Mouse (Mus musculus) urinary bladder, postnatal 25 days (tissue): Measurements from ENCODE around the gene Cars2.
"Not testable (repeated sequence)": the region's sequence is repeated elsewhere in the genome, so short reads cannot be mapped to it uniquely, and the experiment has no call there.

ENCODE experiments used
- DNase-seq: peaks from one replicate; pipeline ENCODE4 v3.0.0; 2022; ENCODE audit warnings: low spot score

The Cars2 gene

DNA sequence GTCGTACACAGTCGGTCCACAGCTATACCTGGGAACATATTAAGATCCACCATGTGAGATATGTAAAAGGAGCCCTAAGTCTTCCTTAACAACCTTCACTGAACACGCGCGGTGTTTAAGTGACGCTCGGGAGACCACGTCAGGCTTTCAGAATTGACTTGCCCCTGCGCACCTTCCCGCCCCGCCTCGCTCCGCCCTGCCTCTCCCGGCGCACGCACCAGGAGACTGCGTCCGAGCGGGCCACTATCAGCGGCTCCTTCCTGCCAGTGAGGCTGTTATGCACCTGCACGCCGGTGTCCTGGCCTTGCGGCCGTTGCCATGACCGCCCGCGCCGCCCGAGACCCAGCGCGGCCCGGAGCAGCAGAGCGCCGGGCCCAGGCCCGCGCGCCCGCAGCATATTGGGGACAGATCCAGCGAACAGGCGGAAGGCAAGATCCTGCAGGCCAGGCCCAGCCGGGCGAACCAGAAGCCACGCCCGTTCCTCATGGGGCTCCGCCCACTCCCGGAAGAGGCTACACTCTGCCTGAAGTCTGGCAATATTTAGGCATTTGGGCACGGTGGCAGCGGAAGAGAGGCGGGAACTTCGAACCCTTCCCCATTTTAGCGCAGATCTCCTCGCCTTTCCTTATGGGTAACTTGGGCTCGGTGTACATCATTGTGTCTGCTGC, at the start of gene Cars2:
TSS of gene Cars2 (minus strand) at position 503 of the 668 bp plus-strand sequence.
- peak; percentile 90 for DNase-seq

DNA sequence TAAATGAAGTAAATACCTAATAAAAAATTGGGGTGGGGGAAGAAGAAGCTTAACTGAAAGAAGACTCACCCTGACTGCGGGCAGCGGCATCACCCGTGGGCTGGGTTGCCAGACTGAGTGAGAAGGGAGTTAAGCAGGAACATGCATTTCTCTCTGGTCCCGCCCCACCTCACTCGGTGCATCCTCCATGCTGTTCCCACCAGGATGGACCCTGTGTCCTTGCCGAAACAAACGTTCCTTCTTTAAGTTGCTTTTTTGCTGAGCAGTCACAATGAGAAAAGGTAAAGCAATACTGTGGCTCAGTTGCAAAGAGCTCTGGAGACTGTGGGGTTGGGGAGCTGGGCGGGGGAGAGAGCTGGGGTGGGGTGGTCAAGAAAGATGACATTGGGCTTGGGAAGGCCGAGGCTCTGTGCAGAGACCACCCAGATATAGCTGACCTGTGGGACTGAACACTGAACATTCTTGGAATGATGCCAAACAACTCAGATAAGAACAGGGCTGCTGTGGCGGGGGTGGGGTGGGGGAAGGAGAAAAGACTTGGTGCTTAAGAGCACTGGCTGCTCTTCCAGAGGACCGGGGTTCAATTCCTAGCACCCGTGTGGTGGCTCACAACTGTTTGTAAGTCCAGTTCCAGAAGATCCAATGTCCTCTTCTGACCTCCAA, 42.8 kb upstream of the Cars2 start:
- no peak for DNase-seq

DNA sequence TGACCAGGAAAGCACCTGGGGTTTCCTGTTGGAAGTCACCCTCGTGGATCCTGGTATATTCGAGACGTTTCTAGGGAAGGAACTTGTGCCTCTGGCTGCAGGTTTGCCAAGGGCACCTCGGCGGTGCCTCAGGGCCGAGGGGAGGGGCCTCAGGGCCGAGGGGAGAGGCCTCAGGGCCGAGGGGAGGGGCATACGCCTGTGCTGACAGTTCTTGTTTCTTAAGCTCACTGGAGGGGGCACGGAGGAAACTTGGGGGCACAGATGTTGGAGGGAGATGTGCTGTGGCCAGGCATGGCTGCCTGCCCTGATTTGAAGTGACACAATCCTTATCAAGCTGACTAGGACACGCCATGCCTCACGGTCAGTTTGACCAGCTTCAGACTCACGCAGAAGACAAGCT, 41.7 kb upstream of the Cars2 start:
- DNase-seq = no peak

DNA sequence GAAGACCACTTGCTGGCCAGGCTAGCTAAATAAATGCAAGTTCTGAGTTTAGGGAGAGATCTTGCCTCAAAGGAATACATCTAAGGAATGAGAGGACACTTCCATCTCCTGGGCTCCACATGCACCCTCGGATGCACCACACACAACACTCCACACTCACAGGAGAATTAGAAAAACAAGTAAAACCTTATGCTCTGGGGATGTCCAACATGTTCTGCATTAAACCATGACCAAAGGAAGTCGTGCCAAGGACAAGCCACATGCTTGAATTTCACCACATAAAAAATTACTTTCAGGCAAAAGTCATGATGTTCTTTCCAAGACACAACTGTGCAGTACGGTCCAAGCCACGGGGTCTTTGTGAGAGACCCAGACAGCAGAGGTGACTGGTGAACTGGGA, 41.3 kb upstream of the Cars2 start:
- DNase-seq = no peak

DNA sequence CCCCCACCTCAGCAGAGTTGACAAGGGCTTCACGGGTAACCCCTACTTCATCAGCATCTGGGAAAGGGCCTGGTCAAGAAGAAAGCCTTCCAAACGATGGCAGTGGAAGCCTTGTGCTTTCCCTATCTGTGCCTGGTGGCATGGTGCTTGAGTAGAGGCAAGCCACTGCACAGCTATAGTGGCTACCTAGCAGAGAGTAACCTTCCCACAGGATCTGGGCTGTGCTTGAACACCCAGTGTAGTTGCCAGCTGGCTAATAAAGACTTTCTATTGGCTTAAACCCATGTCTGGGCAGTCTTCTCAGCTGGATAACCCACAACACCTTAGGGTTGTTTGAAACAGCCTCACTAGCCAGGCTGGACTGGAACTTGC, 35.8 kb upstream of the Cars2 start:
- no peak for DNase-seq

DNA sequence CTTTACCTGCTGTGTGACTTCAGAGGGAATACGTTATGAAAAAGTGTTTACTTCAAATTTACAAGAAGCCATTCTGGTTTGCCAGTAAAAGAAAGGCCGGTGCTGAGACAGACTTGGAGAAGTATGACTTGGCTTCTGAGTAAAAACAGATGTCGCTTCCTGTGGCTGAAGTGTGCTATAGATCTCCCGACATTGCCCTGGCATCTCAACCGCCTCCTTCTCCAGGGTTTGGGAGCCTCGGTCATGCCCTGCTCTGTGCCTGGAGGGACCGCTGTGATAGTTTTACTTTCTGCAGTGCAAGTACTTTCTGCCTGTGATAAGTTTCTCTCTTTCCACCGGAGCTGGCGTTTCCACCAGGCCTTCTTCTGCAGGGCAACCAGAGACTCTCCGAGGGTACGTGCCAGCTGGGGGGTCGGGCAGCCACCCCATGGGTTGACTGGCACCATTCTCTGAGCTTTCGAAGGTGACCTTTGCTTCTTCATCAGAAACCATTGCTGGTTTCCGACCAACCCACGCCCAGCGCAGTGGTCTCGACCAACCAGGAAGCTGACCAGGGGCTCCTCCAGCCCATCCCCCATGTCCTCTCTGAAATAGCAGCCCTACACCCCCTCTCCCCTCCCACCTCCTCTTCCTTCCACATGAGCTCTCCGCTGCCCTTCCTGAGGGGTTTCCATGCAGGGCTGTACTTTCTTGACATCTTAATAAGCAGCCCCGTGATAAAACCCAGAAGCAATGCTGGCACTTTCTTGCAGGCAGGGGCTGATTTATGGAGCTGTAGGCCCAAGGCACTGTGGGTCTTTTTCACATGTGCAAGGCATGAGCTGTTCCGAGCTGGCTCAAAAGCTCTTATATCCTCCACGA, 35.2 kb upstream of the Cars2 start:
- DNase-seq = no peak

DNA sequence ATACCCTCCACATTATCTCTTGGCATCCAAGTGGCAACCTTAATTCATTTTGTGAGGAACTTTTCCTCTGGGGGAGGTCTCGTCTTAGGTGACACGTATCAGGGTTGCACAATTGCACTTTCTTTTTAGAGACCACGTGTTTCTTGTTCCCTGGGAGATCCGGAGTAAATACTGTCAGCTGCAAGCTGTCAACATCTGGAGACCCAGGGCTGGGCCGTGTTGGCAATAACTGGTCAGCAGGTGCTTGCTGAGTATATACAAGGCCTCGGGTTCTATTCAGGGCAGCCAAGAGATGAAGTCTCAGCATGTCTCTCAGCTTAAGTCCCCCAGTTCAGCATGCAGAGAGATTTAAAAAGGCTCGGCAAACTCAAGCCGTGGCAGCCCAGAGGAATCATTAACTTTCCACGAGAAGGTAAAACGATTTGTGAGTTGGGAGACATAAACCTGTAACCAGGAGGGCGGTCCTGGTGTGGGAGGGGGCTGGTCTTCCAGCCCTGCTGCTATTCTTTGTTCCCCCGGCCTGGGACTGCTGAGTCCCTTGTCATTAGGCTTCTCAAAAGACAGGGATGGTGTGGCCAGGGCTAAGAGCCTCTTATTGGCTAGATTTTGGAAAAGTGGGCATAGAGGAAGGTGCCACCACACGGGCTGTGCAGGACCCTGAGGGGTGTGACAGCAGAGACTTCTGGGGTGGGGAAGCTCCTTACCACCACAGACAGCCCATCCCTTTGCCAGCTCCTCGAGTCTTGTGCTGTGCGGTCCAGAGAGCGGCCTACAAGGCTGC, 25.2 kb upstream of the Cars2 start:
- no peak for DNase-seq

DNA sequence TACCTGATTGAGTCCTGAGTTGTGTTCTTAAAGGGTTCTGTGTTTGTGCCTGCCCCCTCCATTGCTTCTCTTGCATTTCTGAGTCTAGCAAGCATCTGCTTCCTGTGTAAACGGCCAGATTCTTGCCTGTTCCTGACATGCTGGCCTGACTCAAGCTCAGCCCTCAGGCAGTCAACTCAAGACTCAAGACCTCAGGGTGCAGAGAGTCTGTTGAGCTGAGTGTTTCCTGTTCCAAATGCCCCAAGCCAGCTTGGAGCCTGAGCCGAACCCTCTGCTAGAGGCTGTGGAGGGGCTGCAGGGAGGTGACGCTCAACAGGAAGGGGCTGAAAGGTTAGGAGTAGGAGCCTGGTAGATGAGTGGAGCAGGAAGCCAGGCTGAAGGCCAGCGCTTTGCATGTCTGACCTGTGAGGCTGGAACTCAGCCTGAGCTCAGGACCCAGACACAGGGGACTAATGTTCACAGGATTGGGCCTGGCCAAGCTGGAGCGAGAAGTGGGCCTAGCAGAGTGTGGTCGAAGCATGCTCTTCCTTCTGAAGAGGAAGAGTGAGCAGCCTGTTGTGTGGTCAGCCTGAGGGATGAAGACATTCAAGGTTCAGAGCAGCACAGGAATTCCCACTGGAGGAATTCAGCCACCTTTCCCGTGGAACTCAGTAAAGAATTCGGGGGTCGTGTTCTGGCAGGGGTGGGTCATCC, 24.5 kb upstream of the Cars2 start:
- no peak for DNase-seq

DNA sequence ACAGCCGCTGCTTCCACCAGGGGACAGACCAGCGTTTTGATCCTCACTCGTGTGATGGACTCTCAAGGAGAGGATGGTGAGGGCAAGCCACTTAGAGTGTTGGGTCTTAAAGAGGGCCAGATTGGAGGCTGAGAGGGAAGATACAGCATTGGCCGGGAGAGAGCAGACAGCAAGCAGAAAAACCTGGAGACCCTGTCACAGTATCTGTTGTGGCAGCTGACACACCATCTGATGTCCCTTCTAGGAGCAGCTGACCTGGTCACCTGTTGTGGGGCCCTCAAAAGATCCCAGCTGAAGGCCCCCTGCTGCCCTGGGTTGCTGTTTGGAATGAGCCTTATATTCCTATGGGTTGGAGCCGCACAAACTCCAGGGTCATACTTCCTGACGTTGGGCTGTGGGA, 21.8 kb upstream of the Cars2 start:
- DNase-seq = no peak

DNA sequence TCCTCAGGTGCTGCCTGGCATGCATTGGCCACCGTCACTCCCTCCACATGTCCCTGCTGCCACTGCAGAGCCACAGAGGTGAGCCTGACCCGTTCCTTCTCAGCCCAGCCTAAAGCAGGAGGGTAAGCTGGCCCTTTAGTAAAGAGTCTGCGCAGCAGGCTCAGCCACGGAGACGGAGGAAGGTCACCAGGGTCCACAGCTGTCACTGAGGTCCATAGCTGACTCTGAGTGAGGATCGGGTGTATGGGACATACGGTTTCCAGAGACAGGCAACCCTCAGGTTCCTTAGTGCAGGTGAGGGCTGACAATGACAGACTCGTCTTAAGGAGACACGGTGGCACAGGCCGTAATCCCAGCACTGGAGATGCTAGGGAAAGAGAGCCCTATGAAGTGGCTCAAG, 21.4 kb upstream of the Cars2 start:
- no peak for DNase-seq

DNA sequence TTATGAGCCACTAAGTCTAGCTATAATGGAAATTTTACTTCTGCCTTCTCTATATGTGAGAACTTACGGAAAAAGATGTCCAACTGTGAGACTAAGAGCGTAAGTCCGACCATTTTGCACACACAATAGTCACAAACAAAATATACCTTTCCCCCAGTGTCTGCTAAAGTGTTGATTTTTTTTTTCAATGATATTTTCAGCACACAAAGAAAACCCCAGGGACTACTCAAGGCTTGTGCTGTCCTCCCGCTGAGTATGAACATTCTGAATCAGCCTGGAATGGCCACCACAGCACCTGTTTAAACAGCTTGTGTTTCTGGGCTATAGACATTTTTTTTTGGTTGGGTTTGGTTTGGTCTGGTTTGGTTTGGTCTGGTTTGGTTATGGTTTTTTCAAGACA, 20.2 kb upstream of the Cars2 start:
- no peak for DNase-seq

DNA sequence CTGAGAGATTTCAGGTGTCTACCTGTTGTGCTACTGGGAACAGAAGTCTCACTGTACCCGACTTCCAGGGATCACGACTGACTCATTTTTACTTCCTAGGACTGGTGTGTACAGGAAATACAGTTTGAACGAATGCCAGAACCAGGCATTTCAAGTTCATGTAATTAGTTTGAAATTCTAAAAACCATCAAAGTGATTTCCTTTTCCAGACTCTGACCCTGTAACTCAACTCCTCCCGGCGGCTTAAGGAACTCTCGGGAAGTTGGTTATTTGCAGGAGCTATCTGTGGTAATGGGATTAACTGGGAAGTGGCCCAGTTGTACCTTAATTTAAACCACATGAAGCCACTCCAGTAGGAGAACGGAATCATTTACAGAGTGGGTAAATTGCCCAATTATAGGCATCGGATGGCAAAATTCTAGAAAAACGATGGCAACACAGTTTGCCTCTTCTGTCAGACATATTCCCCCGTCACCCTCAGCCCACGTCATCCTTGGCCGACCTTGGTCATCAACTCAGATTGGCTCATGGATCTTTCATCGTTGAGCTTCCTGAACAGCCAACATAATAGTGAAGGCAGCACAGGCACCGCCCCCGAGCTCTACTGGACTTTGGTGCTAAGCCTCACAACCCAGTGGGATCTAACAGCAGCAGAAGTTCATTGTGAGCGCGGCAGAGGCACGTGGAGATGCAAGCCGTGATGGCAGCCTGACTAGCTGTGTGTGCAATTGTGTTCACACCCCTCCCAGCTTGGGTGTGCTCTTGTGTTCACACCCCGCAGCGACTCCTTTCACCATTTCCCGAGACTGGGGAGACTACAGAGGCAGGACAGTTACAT, 18.9 kb upstream of the Cars2 start:
- no peak for DNase-seq

DNA sequence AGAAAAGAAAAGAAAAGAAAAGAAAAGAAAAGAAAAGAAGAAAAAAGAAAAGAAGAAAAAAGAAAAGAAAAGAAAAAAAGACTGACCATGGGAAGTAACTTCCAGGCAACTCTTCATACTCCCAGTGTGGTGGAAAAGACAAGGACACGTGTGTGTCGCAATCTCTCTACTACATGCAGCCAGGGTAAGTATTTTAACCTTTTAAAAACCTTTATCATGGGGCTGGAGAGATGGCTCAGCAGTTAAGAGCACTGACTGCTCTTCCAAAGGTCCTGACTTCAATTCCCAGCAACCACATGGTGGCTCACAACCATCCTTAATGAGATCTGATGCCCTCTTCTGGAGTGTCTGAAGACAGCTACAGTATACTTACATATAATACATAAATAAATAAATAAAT, 17.6 kb upstream of the Cars2 start:
- DNase-seq = not testable (repeated sequence)

DNA sequence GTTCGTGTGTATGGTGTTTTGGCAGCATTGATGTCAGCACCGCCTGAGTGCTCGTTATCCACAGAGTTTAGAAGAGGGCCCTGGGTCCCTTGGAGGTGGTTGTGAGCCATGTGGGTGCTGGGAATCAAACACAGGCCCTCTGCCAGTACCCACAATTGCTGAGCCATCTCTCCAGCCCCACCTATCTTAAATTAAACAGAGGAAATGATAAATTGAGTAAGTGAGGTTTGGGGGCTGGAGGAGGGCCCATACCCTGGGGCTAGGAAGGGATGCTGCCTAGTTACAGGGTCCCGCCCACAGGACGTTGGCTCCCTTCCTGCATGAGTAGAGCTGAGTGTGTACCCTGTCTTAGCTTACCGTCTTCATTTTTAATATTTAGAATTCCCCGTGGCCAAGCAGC, 14.1 kb upstream of the Cars2 start:
- DNase-seq = no peak

DNA sequence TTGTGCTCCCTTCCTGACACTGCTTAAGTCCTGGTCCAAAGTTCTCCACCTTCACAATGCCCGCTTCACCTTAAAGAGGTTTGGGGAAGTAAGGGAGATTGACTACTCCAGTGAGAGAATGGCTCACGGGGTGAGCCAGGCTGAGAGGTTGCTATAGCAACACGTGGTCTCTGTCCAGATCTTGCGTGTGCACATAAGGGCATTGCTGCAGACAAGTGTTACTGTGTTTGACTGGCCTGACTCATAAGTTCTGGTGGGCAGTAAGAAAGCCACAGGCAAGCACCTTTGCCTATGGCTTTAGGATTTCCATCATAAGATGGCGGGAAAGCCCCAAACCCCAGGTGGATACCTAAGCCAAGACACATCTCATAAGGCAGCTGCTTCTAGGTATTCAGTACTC, 13.7 kb upstream of the Cars2 start:
- no peak for DNase-seq

DNA sequence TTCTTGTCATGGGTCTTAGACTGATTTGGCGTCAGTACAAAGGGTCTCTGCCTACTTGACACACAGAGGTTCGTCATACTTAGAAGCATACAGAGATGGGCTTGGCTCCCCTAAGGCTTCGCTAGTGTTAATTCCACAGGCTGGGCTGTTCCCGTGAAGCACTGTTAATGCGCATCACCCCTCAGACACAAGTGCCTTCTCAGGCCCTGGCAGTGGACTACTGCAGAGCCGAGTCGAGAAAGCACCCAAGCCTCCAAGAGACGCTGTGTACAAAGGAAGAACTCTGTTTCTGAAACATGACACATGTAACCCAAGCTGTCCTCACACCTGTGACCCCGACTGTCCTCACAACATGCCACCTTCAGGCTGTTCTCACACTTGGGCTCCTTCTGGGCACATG, 9.6 kb upstream of the Cars2 start:
- no peak for DNase-seq

DNA sequence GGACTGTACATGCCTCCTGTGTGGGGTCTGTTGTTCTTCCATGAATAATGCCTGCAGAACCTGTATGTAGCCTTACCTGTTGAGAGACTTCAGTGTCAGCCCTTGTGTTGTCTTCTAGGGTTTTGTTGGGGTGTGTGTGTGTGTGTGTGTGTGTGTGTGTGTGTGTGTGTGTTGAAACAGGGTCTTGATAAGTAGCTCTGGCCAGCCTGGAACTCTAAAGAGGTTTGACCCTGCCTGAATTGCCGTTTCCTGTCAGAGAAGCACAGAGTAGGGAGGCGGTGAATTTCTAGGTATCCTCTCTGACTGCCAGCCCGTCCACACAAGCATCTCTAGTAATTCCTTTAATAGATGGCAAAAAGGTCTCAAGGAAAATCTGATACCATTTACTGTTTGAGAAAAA, 8.9 kb upstream of the Cars2 start:
- no peak for DNase-seq

DNA sequence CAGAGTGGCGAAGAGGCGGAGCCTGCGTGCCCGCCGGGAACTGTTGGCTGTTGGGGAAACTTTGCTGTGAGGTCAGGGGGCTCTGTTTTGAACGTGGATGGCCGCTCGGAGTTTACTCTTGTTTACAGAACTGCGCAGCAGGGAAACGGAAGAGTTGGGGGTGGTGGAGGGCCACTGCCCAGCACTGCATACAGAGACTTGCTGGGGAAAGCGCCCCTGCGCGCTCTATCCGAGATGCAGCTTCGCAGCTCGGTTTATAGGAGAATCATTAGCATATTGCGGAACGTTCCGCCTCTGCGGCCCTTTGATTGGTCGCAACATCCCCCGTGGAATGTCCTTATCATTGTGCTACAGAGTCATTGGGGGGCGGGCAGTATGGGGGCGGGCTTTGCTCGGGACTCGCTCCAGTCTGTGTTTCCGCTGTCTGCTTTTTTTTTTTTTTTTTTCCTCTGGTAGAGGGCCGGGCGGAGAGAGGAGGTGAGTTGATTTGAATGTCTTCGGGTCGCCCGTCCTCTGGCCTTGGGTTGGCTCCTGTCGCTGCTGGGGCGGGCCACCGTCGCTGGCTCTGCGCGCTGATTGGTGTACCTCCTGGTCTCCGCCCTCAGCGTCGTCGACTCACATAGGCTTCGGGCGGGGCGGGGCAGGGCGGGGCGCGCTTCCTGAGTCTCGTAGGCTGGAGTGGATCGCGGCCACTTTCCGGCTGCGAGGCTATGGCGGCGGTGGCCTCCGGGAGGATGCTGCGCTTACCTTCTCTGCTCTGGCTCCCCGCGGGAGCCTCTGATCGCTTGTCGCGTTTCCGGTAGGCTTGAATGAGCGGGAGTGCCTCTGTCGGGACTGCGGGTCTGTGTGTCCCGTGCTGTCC, 7.4 kb upstream of the Cars2 start:
- peak; percentile 86 for DNase-seq

DNA sequence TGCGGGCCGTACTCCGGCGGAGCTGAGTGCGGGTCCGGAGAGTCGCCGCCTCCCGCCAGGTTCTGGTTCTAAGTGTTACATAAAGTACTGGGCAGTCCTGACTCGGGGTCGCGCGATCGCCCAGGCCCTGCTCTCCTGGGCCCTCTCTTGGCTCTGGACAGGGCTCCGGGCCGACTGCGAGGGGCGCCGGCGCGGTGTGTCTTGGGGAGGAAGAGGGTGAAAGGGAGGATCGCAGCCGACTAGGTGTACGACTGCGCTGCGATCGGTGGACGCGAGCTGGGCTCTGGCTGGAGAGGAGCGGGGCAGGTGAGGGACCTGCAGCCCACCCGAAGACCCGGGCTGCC, 6.8 kb upstream of the Cars2 start:
- peak; percentile 42 for DNase-seq
